Mouse (Mus musculus): ENCODE measurements around the gene Tmpo. TPM values are rescaled to one million over a fixed set of nuclear protein-coding genes. Genes with fewer than 3 reads are reported as not detected.
"Not testable (repeated sequence)": the region's sequence is repeated elsewhere in the genome, so short reads cannot be mapped to it uniquely, and the experiment has no call there.

Tmpo gene
- polyA plus RNA-seq, 1 experiment from 2014 or later: 207 TPM

- no peaks in the 10 kb centered on the region for H3K9me3 ChIP-seq (ENCODE audit: control insufficient read depth, low read length)
- H3K27me3 ChIP-seq (replicated peaks; ENCODE audit: control insufficient read depth, insufficient read depth, low read length): no peaks in the 10 kb centered on the region
- no peaks in the 10 kb centered on the region for H3K36me3 ChIP-seq (ENCODE audit: control insufficient read depth, insufficient read depth, low read length)
- ATAC-seq (replicated peaks; ENCODE audit: low FRiP score) (no peak), DNase-seq (ENCODE audit: low spot score) (no peak)
- no peak overlapping the region for H3K4me3 ChIP-seq (ENCODE audit: low read depth, low read length)
- H3K4me1 ChIP-seq (replicated peaks; ENCODE audit: control insufficient read depth, insufficient read depth, low read length): no peaks in the 10 kb centered on the region
- no peak overlapping the region for H3K27ac ChIP-seq (ENCODE audit: low read depth, low read length)
- no peak overlapping the region for H3K9ac ChIP-seq (ENCODE audit: low read depth, low read length)
- 89% methylated on average over 6 of the region's 6 CpGs for WGBS
- no peak overlapping the region for H3K4me2 ChIP-seq
Measured at GRCm38 (mm10) chr10:91189476-91189875, 8.4 kb upstream of the Tmpo start.

- DNase-seq (ENCODE audit: low spot score) (no peak), ATAC-seq (replicated peaks; ENCODE audit: low FRiP score) (no peak)
- no peaks in the 10 kb centered on the region for H3K9me3 ChIP-seq (ENCODE audit: control insufficient read depth, low read length)
- H3K36me3 ChIP-seq (ENCODE audit: control insufficient read depth, insufficient read depth, low read length): no peaks in the 10 kb centered on the region
- H3K4me2 ChIP-seq: no peak overlapping the region
- no peak overlapping the region for H3K27ac ChIP-seq (ENCODE audit: low read depth, low read length)
- 75% methylated on average over 5 of the region's 5 CpGs for WGBS
- H3K27me3 ChIP-seq (replicated peaks; ENCODE audit: control insufficient read depth, insufficient read depth, low read length): no peaks in the 10 kb centered on the region
- no peaks in the 10 kb centered on the region for H3K4me1 ChIP-seq (replicated peaks; ENCODE audit: control insufficient read depth, insufficient read depth, low read length)
- H3K4me3 ChIP-seq (ENCODE audit: low read depth, low read length): no peak overlapping the region
- no peak overlapping the region for H3K9ac ChIP-seq (ENCODE audit: low read depth, low read length)
Measured at GRCm38 (mm10) chr10:91188684-91189287, 7.7 kb upstream of the Tmpo start.

- Histone ChIP-seq H3K4me3 (ENCODE audit: low read depth, low read length) (peak overlapping the region; percentile 52), H3K27me3 (replicated peaks; ENCODE audit: control insufficient read depth, insufficient read depth, low read length) (no peaks in the 10 kb centered on the region), H3K4me2 (peak overlapping the region; percentile 87), H3K36me3 (ENCODE audit: control insufficient read depth, insufficient read depth, low read length) (no peaks in the 10 kb centered on the region), H3K9me3 (ENCODE audit: control insufficient read depth, low read length) (no peaks in the 10 kb centered on the region), H3K9ac (ENCODE audit: low read depth, low read length) (peak overlapping the region; percentile 68), H3K27ac (ENCODE audit: low read depth, low read length) (peak overlapping the region; percentile 63; the same call in 1 of the 2 replicates), H3K4me1 (replicated peaks; ENCODE audit: control insufficient read depth, insufficient read depth, low read length) (0 out of 2 replicates have a peak, but pooled peaks cover 2% of the 10 kb centered on the region)
- no peak for ATAC-seq (replicated peaks; ENCODE audit: low FRiP score)
- peak; percentile 67 for DNase-seq (ENCODE audit: low spot score)
- under 1% methylated on average over 15 of the region's 15 CpGs for WGBS
Measured at GRCm38 (mm10) chr10:91187872-91188271, 6.8 kb upstream of the Tmpo start.

- Histone ChIP-seq H3K4me2 (peak overlapping the region; percentile 87), H3K4me3 (ENCODE audit: low read depth, low read length) (peak overlapping the region; percentile 52), H3K9me3 (ENCODE audit: control insufficient read depth, low read length) (no peaks in the 10 kb centered on the region), H3K4me1 (replicated peaks; ENCODE audit: control insufficient read depth, insufficient read depth, low read length) (0 out of 2 replicates have a peak, but pooled peaks cover 2% of the 10 kb centered on the region), H3K9ac (ENCODE audit: low read depth, low read length) (peak overlapping the region; percentile 68; the same call in 1 of the 2 replicates), H3K27ac (ENCODE audit: low read depth, low read length) (peak overlapping the region; percentile 63; the same call in 1 of the 2 replicates), H3K27me3 (replicated peaks; ENCODE audit: control insufficient read depth, insufficient read depth, low read length) (no peaks in the 10 kb centered on the region), H3K36me3 (ENCODE audit: control insufficient read depth, insufficient read depth, low read length) (no peaks in the 10 kb centered on the region)
- no peak for ATAC-seq (replicated peaks; ENCODE audit: low FRiP score)
- peak; percentile 45 for DNase-seq (ENCODE audit: low spot score)
- WGBS: 29% methylated on average over 10 of the region's 10 CpGs
Measured at GRCm38 (mm10) chr10:91187349-91187748, 6.2 kb upstream of the Tmpo start.

- Histone ChIP-seq H3K27me3 (replicated peaks; ENCODE audit: control insufficient read depth, insufficient read depth, low read length) (no peaks in the 10 kb centered on the region), H3K36me3 (ENCODE audit: control insufficient read depth, insufficient read depth, low read length) (no peaks in the 10 kb centered on the region), H3K9me3 (ENCODE audit: control insufficient read depth, low read length) (no peaks in the 10 kb centered on the region), H3K4me3 (ENCODE audit: low read depth, low read length) (no peak overlapping the region), H3K27ac (ENCODE audit: low read depth, low read length) (no peak overlapping the region), H3K4me1 (replicated peaks; ENCODE audit: control insufficient read depth, insufficient read depth, low read length) (peaks cover 2% of the 10 kb centered on the region), H3K9ac (ENCODE audit: low read depth, low read length) (no peak overlapping the region), H3K4me2 (no peak overlapping the region)
- WGBS: 87% methylated on average over 2 of the region's 2 CpGs
- DNase-seq (ENCODE audit: low spot score): no peak
- no peak for ATAC-seq (replicated peaks; ENCODE audit: low FRiP score)
Measured at GRCm38 (mm10) chr10:91185721-91186120, 4.6 kb upstream of the Tmpo start.

GRCm38 (mm10) chr10:91184893-91185292, 3.8 kb upstream of the Tmpo start:
- not testable (repeated sequence) for H3K4me3 ChIP-seq (ENCODE audit: low read depth, low read length); H3K36me3 ChIP-seq (ENCODE audit: control insufficient read depth, insufficient read depth, low read length); H3K4me1 ChIP-seq (replicated peaks; ENCODE audit: control insufficient read depth, insufficient read depth, low read length); H3K27me3 ChIP-seq (replicated peaks; ENCODE audit: control insufficient read depth, insufficient read depth, low read length); DNase-seq (ENCODE audit: low spot score); H3K27ac ChIP-seq (ENCODE audit: low read depth, low read length); H3K9me3 ChIP-seq (ENCODE audit: control insufficient read depth, low read length); ATAC-seq (replicated peaks; ENCODE audit: low FRiP score); H3K4me2 ChIP-seq; H3K9ac ChIP-seq (ENCODE audit: low read depth, low read length)
- 59% methylated on average over 5 of the region's 5 CpGs for WGBS

GRCm38 (mm10) chr10:91183316-91183715, 2.2 kb upstream of the Tmpo start:
- Histone ChIP-seq H3K4me2 (peak overlapping the region; percentile 83), H3K9ac (ENCODE audit: low read depth, low read length) (0 out of 2 replicates have a peak overlapping the region, but pooled peaks have one; percentile 35), H3K36me3 (ENCODE audit: control insufficient read depth, insufficient read depth, low read length) (no peaks in the 10 kb centered on the region), H3K4me1 (replicated peaks; ENCODE audit: control insufficient read depth, insufficient read depth, low read length) (peaks cover 7% of the 10 kb centered on the region), H3K27ac (ENCODE audit: low read depth, low read length) (peak overlapping the region; percentile 99), H3K9me3 (ENCODE audit: control insufficient read depth, low read length) (no peaks in the 10 kb centered on the region), H3K27me3 (replicated peaks; ENCODE audit: control insufficient read depth, insufficient read depth, low read length) (no peaks in the 10 kb centered on the region), H3K4me3 (ENCODE audit: low read depth, low read length) (peak overlapping the region; percentile 60)
- 58% methylated on average over 3 of the region's 3 CpGs for WGBS
- DNase-seq (ENCODE audit: low spot score): peak; percentile 37
- ATAC-seq (replicated peaks; ENCODE audit: low FRiP score): no peak

GRCm38 (mm10) chr10:91182291-91182990, 1.3 kb upstream of the Tmpo start:
- Histone ChIP-seq H3K4me3 (ENCODE audit: low read depth, low read length) (peak overlapping the region; percentile 60), H3K36me3 (ENCODE audit: control insufficient read depth, insufficient read depth, low read length) (no peaks in the 10 kb centered on the region), H3K4me2 (peak overlapping the region; percentile 83), H3K27me3 (replicated peaks; ENCODE audit: control insufficient read depth, insufficient read depth, low read length) (no peaks in the 10 kb centered on the region), H3K9ac (ENCODE audit: low read depth, low read length) (peak overlapping the region; percentile 87), H3K9me3 (ENCODE audit: control insufficient read depth, low read length) (no peaks in the 10 kb centered on the region), H3K4me1 (replicated peaks; ENCODE audit: control insufficient read depth, insufficient read depth, low read length) (peaks cover 7% of the 10 kb centered on the region), H3K27ac (ENCODE audit: low read depth, low read length) (peak overlapping the region; percentile 99)
- peak; percentile 52 for DNase-seq (ENCODE audit: low spot score)
- no peak for ATAC-seq (replicated peaks; ENCODE audit: low FRiP score)
- WGBS: 4% methylated on average over 16 of the region's 16 CpGs

Measured in liver, embryonic 11.5 days (tissue).